Mouse (Mus musculus): ENCODE data around the gene Mcl1. TPM values are rescaled to one million over a fixed set of nuclear protein-coding genes. Genes with fewer than 3 reads are reported as not detected.

The Mcl1 gene
- polyA plus RNA-seq, 1 experiment = 565 TPM

DNA sequence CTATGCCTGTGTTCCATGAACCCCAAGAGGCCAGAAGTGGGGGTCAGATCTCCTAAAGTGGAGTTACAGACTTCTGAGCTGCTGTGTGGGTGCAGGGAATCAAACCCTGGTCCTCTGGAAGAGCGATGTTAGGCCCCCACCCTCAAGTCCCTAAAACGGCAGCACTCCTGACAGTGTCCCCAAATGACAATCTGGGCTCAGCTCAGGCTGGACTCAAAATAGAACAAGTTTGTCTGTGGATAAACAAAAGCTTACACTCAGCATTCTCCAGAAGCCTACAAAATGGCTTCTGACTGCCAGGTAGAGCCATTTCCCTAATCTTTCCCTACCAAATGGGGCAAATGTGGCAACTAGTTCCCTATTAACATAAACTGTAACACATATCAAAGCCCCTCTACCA, 42.5 kb downstream of the Mcl1 start:
- TF ChIP-seq CTCF (IDR thresholded peaks at IDR 0.05; ENCODE audit: low read depth, low read length) = no peak
- no peak for TF ChIP-seq POLR2A (IDR thresholded peaks at IDR 0.05; ENCODE audit: borderline replicate concordance, low read depth, low read length)

DNA sequence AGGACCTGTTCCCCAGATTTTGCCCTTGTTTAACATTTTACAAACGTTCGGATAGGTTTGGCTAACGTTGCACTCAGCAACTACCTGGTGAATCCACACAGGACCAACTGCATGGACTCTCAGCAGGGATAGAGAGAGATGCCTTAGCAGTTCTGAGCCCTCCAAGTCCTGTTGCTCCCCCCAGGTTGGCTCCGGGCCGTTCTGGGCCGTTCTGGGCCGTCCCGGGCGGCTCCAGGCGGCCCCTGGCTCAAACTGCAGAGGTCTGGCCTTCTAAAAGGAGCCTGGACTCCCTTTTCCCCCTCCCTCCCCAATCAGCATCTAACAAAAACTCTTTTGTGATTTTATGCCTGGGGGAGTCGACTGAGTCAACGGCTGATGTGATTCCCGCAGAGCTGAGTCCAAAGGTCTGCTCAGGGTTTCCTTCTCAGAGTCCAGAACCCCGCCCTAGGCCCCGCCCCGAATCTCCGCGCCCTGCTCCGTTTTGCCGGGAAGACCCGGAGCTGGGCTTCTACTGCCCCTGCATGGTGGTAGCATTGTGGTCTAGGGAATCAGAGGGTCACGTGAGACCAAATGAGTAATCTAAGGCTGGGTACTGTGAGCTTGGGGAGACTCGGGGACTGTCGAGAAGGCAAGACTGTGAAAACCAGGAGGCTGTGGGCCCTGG, 43.4 kb downstream of the Mcl1 start:
- Histone ChIP-seq H3K4me1 (ENCODE audit: control insufficient read depth, insufficient read depth, low read length) (peaks cover 14% of the 10 kb centered on the region), H3K27ac (ENCODE audit: insufficient read depth, low read depth, low read length) (no peak overlapping the region), H3K4me3 (ENCODE audit: insufficient read depth, low read length) (no peak overlapping the region)
- TF ChIP-seq CTCF (IDR thresholded peaks at IDR 0.05; ENCODE audit: low read depth, low read length) (no peak), POLR2A (IDR thresholded peaks at IDR 0.05; ENCODE audit: borderline replicate concordance, low read depth, low read length) (no peak)

More for the DNA sequence above, 42.5 kb downstream of the Mcl1 start:
- Histone ChIP-seq H3K4me3 (ENCODE audit: insufficient read depth, low read length) (no peak overlapping the region), H3K4me1 (ENCODE audit: control insufficient read depth, insufficient read depth, low read length) (peaks cover 8% of the 10 kb centered on the region), H3K27ac (ENCODE audit: insufficient read depth, low read depth, low read length) (no peak overlapping the region)

DNA sequence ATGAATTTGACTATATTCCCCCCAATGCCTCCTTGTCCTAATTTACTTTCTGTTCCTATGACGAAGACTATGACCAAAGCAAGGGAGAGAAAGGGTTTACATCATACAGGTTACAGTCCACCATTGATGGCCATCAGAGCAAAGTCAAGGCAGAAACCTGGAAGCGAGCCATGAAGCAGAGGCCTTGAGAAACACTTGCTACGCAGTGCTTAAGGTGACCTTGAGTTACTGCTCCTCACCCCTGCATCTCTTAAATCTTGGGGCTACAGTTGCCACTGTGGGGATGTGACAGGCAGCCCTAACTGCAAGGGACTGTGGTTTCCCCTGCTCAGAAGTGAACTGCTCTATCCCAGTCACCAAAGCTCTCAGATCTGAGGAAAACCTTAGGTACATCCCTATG, 44.7 kb downstream of the Mcl1 start:
- no peak for TF ChIP-seq CTCF (IDR thresholded peaks at IDR 0.05; ENCODE audit: low read depth, low read length)
- TF ChIP-seq POLR2A (IDR thresholded peaks at IDR 0.05; ENCODE audit: borderline replicate concordance, low read depth, low read length) = no peak

DNA sequence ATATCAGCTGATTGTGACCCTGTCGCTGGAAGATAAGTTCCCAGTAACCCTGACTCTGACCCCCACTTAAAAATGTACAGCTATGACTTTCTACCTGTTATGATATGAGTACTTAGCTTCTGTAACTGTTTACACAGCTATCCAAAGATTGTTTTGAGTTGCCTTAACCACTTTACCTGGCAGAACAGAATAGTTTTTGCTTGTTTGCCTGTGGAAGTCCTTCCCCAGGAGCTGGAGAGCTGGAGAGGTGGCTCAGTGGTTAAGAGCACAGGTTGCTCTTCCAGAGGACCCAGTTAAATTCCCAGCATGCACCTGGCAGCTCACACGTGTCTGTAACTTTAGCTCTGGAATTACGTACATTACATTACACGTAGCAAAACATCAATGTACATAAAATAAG, 46.0 kb downstream of the Mcl1 start:
- Histone ChIP-seq H3K4me1 (ENCODE audit: control insufficient read depth, insufficient read depth, low read length) (peaks cover 28% of the 10 kb centered on the region), H3K27ac (ENCODE audit: insufficient read depth, low read depth, low read length) (no peak overlapping the region), H3K4me3 (ENCODE audit: insufficient read depth, low read length) (no peak overlapping the region)
- TF ChIP-seq CTCF (IDR thresholded peaks at IDR 0.05; ENCODE audit: low read depth, low read length) (no peak), POLR2A (IDR thresholded peaks at IDR 0.05; ENCODE audit: borderline replicate concordance, low read depth, low read length) (no peak)

More for the DNA sequence above, 44.7 kb downstream of the Mcl1 start:
- Histone ChIP-seq H3K4me1 (ENCODE audit: control insufficient read depth, insufficient read depth, low read length) (peaks cover 25% of the 10 kb centered on the region), H3K27ac (ENCODE audit: insufficient read depth, low read depth, low read length) (no peak overlapping the region), H3K4me3 (ENCODE audit: insufficient read depth, low read length) (no peak overlapping the region)

DNA sequence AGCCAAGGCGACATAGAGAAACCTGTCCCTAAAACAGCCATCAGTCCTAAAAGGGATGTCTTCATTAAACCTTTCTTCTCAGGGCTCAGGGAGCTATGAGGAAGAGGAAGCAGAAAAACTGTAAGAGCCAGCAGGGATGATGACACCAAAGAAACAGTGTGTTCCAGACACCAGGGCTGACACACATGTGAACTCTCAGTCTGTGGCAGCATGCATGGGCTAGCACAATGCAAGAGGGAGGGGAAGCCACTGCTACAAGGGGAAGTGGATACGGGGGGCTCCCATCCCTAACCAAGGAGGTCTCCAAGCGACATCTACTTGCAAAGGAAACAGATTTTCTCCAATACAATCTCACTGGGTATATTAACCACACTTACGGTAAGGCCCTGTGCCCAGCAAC, 47.7 kb downstream of the Mcl1 start:
- no peak overlapping the region for H3K4me3 ChIP-seq (ENCODE audit: insufficient read depth, low read length)
- H3K27ac ChIP-seq (ENCODE audit: insufficient read depth, low read depth, low read length) = 0 out of 2 replicates have a peak overlapping the region, but pooled peaks have one; percentile 9
- TF ChIP-seq CTCF (IDR thresholded peaks at IDR 0.05; ENCODE audit: low read depth, low read length) (no peak), POLR2A (IDR thresholded peaks at IDR 0.05; ENCODE audit: borderline replicate concordance, low read depth, low read length) (no peak)
- peaks cover 32% of the 10 kb centered on the region for H3K4me1 ChIP-seq (ENCODE audit: control insufficient read depth, insufficient read depth, low read length)

DNA sequence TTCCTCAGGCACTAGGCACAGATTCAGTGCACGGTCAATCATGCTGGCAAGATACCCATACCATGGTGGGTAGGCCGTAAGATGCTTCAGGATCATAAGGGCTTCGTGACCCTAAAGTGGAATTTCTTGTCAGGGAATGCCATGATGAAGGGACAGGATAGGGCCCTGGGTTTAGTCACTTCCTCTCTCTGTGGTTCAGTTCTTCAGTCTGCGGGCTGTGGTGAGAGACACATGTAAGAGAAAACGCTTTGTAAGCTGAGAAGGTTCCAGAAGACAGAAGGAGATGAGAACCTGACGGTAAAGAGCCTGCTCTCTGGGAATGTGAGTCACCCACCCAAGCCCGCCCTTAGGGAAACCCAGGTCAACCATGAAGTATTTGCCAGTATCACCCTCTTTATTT, 48.9 kb downstream of the Mcl1 start:
- Histone ChIP-seq H3K27ac (ENCODE audit: insufficient read depth, low read depth, low read length) (peak overlapping the region; percentile 55), H3K4me1 (ENCODE audit: control insufficient read depth, insufficient read depth, low read length) (peaks cover 28% of the 10 kb centered on the region), H3K4me3 (ENCODE audit: insufficient read depth, low read length) (no peak overlapping the region)
- TF ChIP-seq CTCF (IDR thresholded peaks at IDR 0.05; ENCODE audit: low read depth, low read length) = no peak
- no peak for TF ChIP-seq POLR2A (IDR thresholded peaks at IDR 0.05; ENCODE audit: borderline replicate concordance, low read depth, low read length)

DNA sequence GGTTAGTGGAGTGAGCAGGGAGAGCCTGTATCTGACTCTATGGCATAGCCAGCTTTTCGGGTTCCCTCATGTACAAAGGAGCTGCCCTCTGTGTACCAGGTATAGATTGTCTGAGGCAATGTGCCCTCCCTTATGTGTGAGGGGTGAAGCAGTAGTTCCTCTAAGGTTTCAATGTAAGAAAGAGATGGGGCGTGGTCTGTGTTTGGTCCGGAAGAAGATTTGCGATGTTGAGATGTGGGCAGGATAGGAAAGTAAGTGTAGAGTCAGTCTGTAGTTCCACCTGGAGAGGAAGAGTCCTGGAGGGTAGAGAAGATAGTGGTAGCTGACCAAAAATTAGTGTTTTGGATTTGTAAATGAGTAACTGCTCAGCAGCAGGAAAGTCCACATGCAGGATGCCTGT, 50.5 kb downstream of the Mcl1 start:
- H3K4me1 ChIP-seq (ENCODE audit: control insufficient read depth, insufficient read depth, low read length) = peaks cover 27% of the 10 kb centered on the region
- no peak overlapping the region for H3K4me3 ChIP-seq (ENCODE audit: insufficient read depth, low read length)
- no peak for TF ChIP-seq POLR2A (IDR thresholded peaks at IDR 0.05; ENCODE audit: borderline replicate concordance, low read depth, low read length)
- no peak for TF ChIP-seq CTCF (IDR thresholded peaks at IDR 0.05; ENCODE audit: low read depth, low read length)
- H3K27ac ChIP-seq (ENCODE audit: insufficient read depth, low read depth, low read length) = no peak overlapping the region

DNA sequence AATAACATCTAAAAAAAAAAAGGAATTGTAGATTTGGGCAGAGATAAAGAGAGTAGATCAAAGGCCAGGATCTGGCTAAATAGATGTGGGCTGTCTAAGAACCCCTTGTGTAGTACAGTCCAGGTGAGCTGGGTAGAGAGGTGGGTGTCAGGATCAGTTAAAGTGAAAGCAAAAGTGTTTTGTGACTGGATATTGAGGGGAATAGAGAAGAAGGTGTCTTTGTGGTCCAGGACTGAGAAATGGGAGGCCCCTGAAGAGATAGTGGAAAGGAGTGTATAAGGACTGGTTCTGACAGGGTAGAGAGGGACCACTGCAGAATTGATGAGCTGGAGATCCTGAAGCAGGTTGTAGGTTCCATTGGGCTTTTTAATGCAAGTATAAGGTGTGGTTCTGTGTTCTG, 51.4 kb downstream of the Mcl1 start:
- no peak for TF ChIP-seq CTCF (IDR thresholded peaks at IDR 0.05; ENCODE audit: low read depth, low read length)
- no peak for TF ChIP-seq POLR2A (IDR thresholded peaks at IDR 0.05; ENCODE audit: borderline replicate concordance, low read depth, low read length)
- Histone ChIP-seq H3K4me3 (ENCODE audit: insufficient read depth, low read length) (no peak overlapping the region), H3K4me1 (ENCODE audit: control insufficient read depth, insufficient read depth, low read length) (peaks cover 27% of the 10 kb centered on the region), H3K27ac (ENCODE audit: insufficient read depth, low read depth, low read length) (no peak overlapping the region)

Other genes with a start within 250 kb of the Mcl1 start
- gene Arnt, start 224.4 kb upstream of the Mcl1 start, polyA plus RNA-seq (2012; ENCODE audit: insufficient read depth, insufficient read length, missing spikeins) = 41.9 and 43.3 TPM in 2 replicates
- gene Ctsk, start 159.5 kb upstream of the Mcl1 start, polyA plus RNA-seq (2012; ENCODE audit: insufficient read depth, insufficient read length, missing spikeins) = 10.9 and 12.6 TPM in 2 replicates
- 5,285 and 5,524 TPM in 2 replicates for gene Ctss, start 132.0 kb upstream of the Mcl1 start, polyA plus RNA-seq (2012; ENCODE audit: insufficient read depth, insufficient read length, missing spikeins)
- gene Hormad1, start 99.1 kb upstream of the Mcl1 start, polyA plus RNA-seq (2012; ENCODE audit: insufficient read depth, insufficient read length, missing spikeins) = not detected in 2 replicates
- gene Golph3l, start 69.9 kb upstream of the Mcl1 start, polyA plus RNA-seq (2012; ENCODE audit: insufficient read depth, insufficient read length, missing spikeins) = 66.3 and 75.3 TPM in 2 replicates
- gene Ensa, start 33.8 kb upstream of the Mcl1 start, polyA plus RNA-seq (2012; ENCODE audit: insufficient read depth, insufficient read length, missing spikeins) = 99.2 and 115 TPM in 2 replicates
- 2.4 and 2.6 TPM in 2 replicates for gene Adamtsl4, start 29.1 kb downstream of the Mcl1 start, polyA plus RNA-seq (2012; ENCODE audit: insufficient read depth, insufficient read length, missing spikeins)
- 155 and 159 TPM in 2 replicates for gene Ecm1, start 80.8 kb downstream of the Mcl1 start, polyA plus RNA-seq (2012; ENCODE audit: insufficient read depth, insufficient read length, missing spikeins)
- gene Tars2, start 101.4 kb downstream of the Mcl1 start, polyA plus RNA-seq (2012; ENCODE audit: insufficient read depth, insufficient read length, missing spikeins) = 27.0 and 27.8 TPM in 2 replicates
- 24.4 and 29.0 TPM in 2 replicates for gene Rprd2, start 160.1 kb downstream of the Mcl1 start, polyA plus RNA-seq (2012; ENCODE audit: insufficient read depth, insufficient read length, missing spikeins)
- 33.0 and 34.9 TPM in 2 replicates for gene Prpf3, start 197.1 kb downstream of the Mcl1 start, polyA plus RNA-seq (2012; ENCODE audit: insufficient read depth, insufficient read length, missing spikeins)
- gene Mrps21, start 212.7 kb downstream of the Mcl1 start, polyA plus RNA-seq (2012; ENCODE audit: insufficient read depth, insufficient read length, missing spikeins) = 227 and 228 TPM in 2 replicates
- 1.6 and 1.7 TPM in 2 replicates for gene Ciart, start 223.5 kb downstream of the Mcl1 start, polyA plus RNA-seq (2012; ENCODE audit: insufficient read depth, insufficient read length, missing spikeins)
- 145 and 162 TPM in 2 replicates for gene BC028528, start 233.2 kb downstream of the Mcl1 start, polyA plus RNA-seq (2012; ENCODE audit: insufficient read depth, insufficient read length, missing spikeins)
- 116 and 118 TPM in 2 replicates for gene Aph1a, start 235.2 kb downstream of the Mcl1 start, polyA plus RNA-seq (2012; ENCODE audit: insufficient read depth, insufficient read length, missing spikeins)
- gene Car14, start 245.9 kb downstream of the Mcl1 start, polyA plus RNA-seq (2012; ENCODE audit: insufficient read depth, insufficient read length, missing spikeins) = not detected in 2 replicates